In genomic region chr5:147277547-147277925, GRCm38 (mm10) we compare ENCODE assay signal across 32 mouse cellular contexts. TPM values are rescaled to one million over a fixed set of nuclear protein-coding genes. Genes with fewer than 3 reads are reported as not detected.
DNase-seq lines count a peak whose midpoint lies in the region; ATAC-seq lines count a peak whose summit lies in the region.
"Had no signal": no experiment of that assay in that cellular context is flagged by ENCODE, and none has a peak within 500 bp of the region (broad histone marks: within the 10 kb centered on the region; RNA-seq: fewer than 3 reads in every experiment).

No protein-coding gene starts in this region.

- peak overlapping the region; percentile 18; the same call in 1 of the 2 replicates for H3K4me2 ChIP-seq in heart, embryonic 13.5 days
- H3K4me2 ChIP-seq in heart, embryonic 11.5 days, result no peak overlapping the region
- peak overlapping the region; percentile 8; the same call in 1 of the 2 replicates for H3K4me2 ChIP-seq in kidney, embryonic 15.5 days
- no peak overlapping the region for H3K4me2 ChIP-seq in neural tube, embryonic 15.5 days
- H3K4me2 ChIP-seq: embryonic facial prominence, embryonic 13.5 days; hindbrain, embryonic 12.5 days; limb, embryonic 12.5 days; liver, embryonic 13.5 days had no signal

- no peak overlapping the region for H3K4me3 ChIP-seq in heart, embryonic 13.5 days
- no peak overlapping the region for H3K4me3 ChIP-seq in heart, embryonic 11.5 days (ENCODE audit: low read depth, low read length)
- H3K4me3 ChIP-seq in kidney, embryonic 15.5 days (replicated peaks), result no peak overlapping the region
- H3K4me3 ChIP-seq in neural tube, embryonic 15.5 days (replicated peaks), result no peak overlapping the region
- H3K4me3 ChIP-seq: embryonic facial prominence, embryonic 13.5 days; erythroblast, embryonic 14.5 days; heart, embryonic 10.5 days; hindbrain, embryonic 12.5 days; limb, embryonic 12.5 days; liver, embryonic 13.5 days had no signal

- no peaks in the 10 kb centered on the region for H3K36me3 ChIP-seq in heart, embryonic 13.5 days
- no peaks in the 10 kb centered on the region for H3K36me3 ChIP-seq in heart, embryonic 11.5 days (ENCODE audit: control insufficient read depth, insufficient read depth, low read length)
- H3K36me3 ChIP-seq in kidney, embryonic 15.5 days, result no peaks in the 10 kb centered on the region
- H3K36me3 ChIP-seq in neural tube, embryonic 15.5 days, result no peaks in the 10 kb centered on the region
- H3K36me3 ChIP-seq: embryonic facial prominence, embryonic 13.5 days; heart, embryonic 10.5 days; hindbrain, embryonic 12.5 days; limb, embryonic 12.5 days; liver, embryonic 13.5 days had no signal

- no peak overlapping the region for H3K27ac ChIP-seq in heart, embryonic 13.5 days (replicated peaks)
- no peak overlapping the region for H3K27ac ChIP-seq in heart, embryonic 11.5 days (ENCODE audit: low read depth, low read length)
- H3K27ac ChIP-seq in kidney, embryonic 15.5 days, result no peak overlapping the region
- H3K27ac ChIP-seq in neural tube, embryonic 15.5 days (replicated peaks), result no peak overlapping the region
- H3K27ac ChIP-seq: embryonic facial prominence, embryonic 13.5 days; heart, embryonic 10.5 days; hindbrain, embryonic 12.5 days; limb, embryonic 12.5 days; liver, embryonic 13.5 days; stomach, postnatal 0 days had no signal

- under 1% methylated on average over 13 of the region's 13 CpGs for WGBS in heart, embryonic 13.5 days
- under 1% methylated on average over 13 of the region's 13 CpGs for WGBS in heart, embryonic 11.5 days (ENCODE audit: insufficient replicate concordance)
- WGBS in kidney, embryonic 15.5 days, result 1% methylated on average over 13 of the region's 13 CpGs
- WGBS in neural tube, embryonic 15.5 days, result 2% methylated on average over 13 of the region's 13 CpGs

- no peak overlapping the region for H3K9ac ChIP-seq in heart, embryonic 13.5 days
- no peak overlapping the region for H3K9ac ChIP-seq in heart, embryonic 11.5 days (ENCODE audit: low read depth, low read length)
- H3K9ac ChIP-seq in kidney, embryonic 15.5 days, result no peak overlapping the region
- no peak overlapping the region for H3K9ac ChIP-seq in neural tube, embryonic 15.5 days (replicated peaks)
- H3K9ac ChIP-seq: embryonic facial prominence, embryonic 13.5 days; hindbrain, embryonic 12.5 days; limb, embryonic 12.5 days; liver, embryonic 13.5 days had no signal

- peaks cover 97% of the 10 kb centered on the region for H3K27me3 ChIP-seq in heart, embryonic 13.5 days (replicated peaks)
- peaks cover 80% of the 10 kb centered on the region for H3K27me3 ChIP-seq in heart, embryonic 11.5 days (ENCODE audit: control insufficient read depth, insufficient read depth, low read length)
- peaks cover 99% of the 10 kb centered on the region for H3K27me3 ChIP-seq in kidney, embryonic 15.5 days
- peaks cover 87% of the 10 kb centered on the region for H3K27me3 ChIP-seq in neural tube, embryonic 15.5 days (replicated peaks)

- H3K9me3 ChIP-seq in heart, embryonic 13.5 days, result no peaks in the 10 kb centered on the region
- no peaks in the 10 kb centered on the region for H3K9me3 ChIP-seq in heart, embryonic 11.5 days (replicated peaks; ENCODE audit: control insufficient read depth, low read length)
- no peaks in the 10 kb centered on the region for H3K9me3 ChIP-seq in kidney, embryonic 15.5 days (replicated peaks)
- H3K9me3 ChIP-seq in neural tube, embryonic 15.5 days (replicated peaks), result no peaks in the 10 kb centered on the region; the same call in 1 of the 2 replicates
- H3K9me3 ChIP-seq: embryonic facial prominence, embryonic 13.5 days; heart, embryonic 10.5 days; hindbrain, embryonic 12.5 days; limb, embryonic 12.5 days; liver, embryonic 13.5 days had no signal

- no peak for DNase-seq in kidney, adult 9 months
- DNase-seq in neural tube, embryonic 10.5 days (ENCODE audit: extremely low spot score, low spot score), result peak; percentile 24
- no peak for DNase-seq in thymus, postnatal 25 days
- DNase-seq: adrenal gland, postnatal 10 days; cerebellum, adult 18-20 months; cerebellum, postnatal 14 days; kidney, adult 2 months; kidney, postnatal 14 days; liver, embryonic 13.5 days; lung, adult 2 months; right cerebral cortex, postnatal 14 days had no signal

- ATAC-seq in heart, embryonic 13.5 days (ENCODE audit: extremely low read depth, insufficient number of reproducible peaks, low FRiP score, low TSS enrichment), result no peak
- no peak for ATAC-seq in heart, embryonic 11.5 days (replicated peaks; ENCODE audit: insufficient number of reproducible peaks, low FRiP score, low TSS enrichment)
- no peak for ATAC-seq in kidney, embryonic 15.5 days (replicated peaks; ENCODE audit: low FRiP score)
- ATAC-seq in neural tube, embryonic 15.5 days (ENCODE audit: low FRiP score), result no peak
- no peak for ATAC-seq in erythroid progenitor cell, adult 5-6 weeks (replicated peaks; ENCODE audit: low FRiP score, poor library complexity, severe bottlenecking)
- ATAC-seq: forebrain, embryonic 14.5 days had no signal

- 0 out of 2 replicates have a peak, but pooled peaks cover 6% of the 10 kb centered on the region for H3K4me1 ChIP-seq in heart, embryonic 13.5 days
- H3K4me1 ChIP-seq in heart, embryonic 11.5 days (ENCODE audit: control insufficient read depth, insufficient read depth, low read length), result no peaks in the 10 kb centered on the region
- peaks cover 9% of the 10 kb centered on the region for H3K4me1 ChIP-seq in kidney, embryonic 15.5 days
- H3K4me1 ChIP-seq in neural tube, embryonic 15.5 days, result no peaks in the 10 kb centered on the region
- H3K4me1 ChIP-seq: embryonic facial prominence, embryonic 13.5 days; hindbrain, embryonic 12.5 days had no signal

RNA-seq across cellular contexts. Expression of gene Pdx1, which starts 7.8 kb away (rescaled TPM):
- not detected in 2 replicates for polyA plus RNA-seq in heart, embryonic 13.5 days (2015; fragmentation: Nextera tagmentation; extraction: Ambion mirVana)
- not detected in 2 replicates for polyA plus RNA-seq in heart, embryonic 11.5 days (2014; fragmentation: Nextera tagmentation; extraction: Ambion mirVana)
- polyA plus RNA-seq in kidney, embryonic 15.5 days (2015; fragmentation: Nextera tagmentation; extraction: Ambion mirVana), result not detected in 2 replicates
- polyA plus RNA-seq in neural tube, embryonic 15.5 days (2015; fragmentation: Nextera tagmentation; extraction: Ambion mirVana), result not detected in 2 replicates
- total RNA-seq in erythroid progenitor cell, adult 5-6 weeks (2015; ENCODE audit: low replicate concordance), result not detected in 2 replicates
- total RNA-seq in erythroid progenitor cell, adult 5-6 weeks (2017; ENCODE audit: low replicate concordance), result not detected in 2 replicates
- total RNA-seq: adrenal gland, postnatal 10 days; gastrocnemius, adult 8-10 months; layer of hippocampus, adult 18-20 months; layer of hippocampus, postnatal 25 days; MEL; midbrain, postnatal 0 days had no signal
- polyA plus RNA-seq: embryonic facial prominence, embryonic 13.5 days; erythroblast, embryonic 14.5 days; forebrain, embryonic 14.5 days; frontal cortex, adult 2 months; gonadal fat pad, adult 2 months; hindbrain, embryonic 12.5 days; kidney, adult 2 months; limb, embryonic 12.5 days; liver, embryonic 13.5 days; lung, adult 2 months; midbrain, postnatal 0 days; thymus, postnatal 0 days; urinary bladder, adult 2 months had no signal

RNA-seq across cellular contexts. Expression of gene Cdx2, which starts 29.5 kb away (rescaled TPM):
- not detected in 2 replicates for polyA plus RNA-seq in heart, embryonic 13.5 days (2015; fragmentation: Nextera tagmentation; extraction: Ambion mirVana)
- not detected in 2 replicates for polyA plus RNA-seq in heart, embryonic 11.5 days (2014; fragmentation: Nextera tagmentation; extraction: Ambion mirVana)
- 0.26 TPM in 1 of 2 replicates, not detected in the other for polyA plus RNA-seq in kidney, embryonic 15.5 days (2015; fragmentation: Nextera tagmentation; extraction: Ambion mirVana)
- polyA plus RNA-seq in neural tube, embryonic 15.5 days (2015; fragmentation: Nextera tagmentation; extraction: Ambion mirVana), result 3.1 TPM in 1 of 2 replicates, not detected in the other
- total RNA-seq in erythroid progenitor cell, adult 5-6 weeks (2015; ENCODE audit: low replicate concordance), result not detected in 2 replicates
- total RNA-seq in erythroid progenitor cell, adult 5-6 weeks (2017; ENCODE audit: low replicate concordance), result not detected in 2 replicates
- total RNA-seq: adrenal gland, postnatal 10 days; gastrocnemius, adult 8-10 months; layer of hippocampus, adult 18-20 months; layer of hippocampus, postnatal 25 days; MEL; midbrain, postnatal 0 days had no signal
- polyA plus RNA-seq: embryonic facial prominence, embryonic 13.5 days; forebrain, embryonic 14.5 days; heart, embryonic 10.5 days; hindbrain, embryonic 12.5 days; kidney, adult 2 months; limb, embryonic 12.5 days; liver, embryonic 13.5 days; lung, adult 2 months; midbrain, postnatal 0 days; urinary bladder, adult 2 months had no signal

RNA-seq across cellular contexts. Expression of gene Urad, which starts 44.7 kb away (rescaled TPM):
- polyA plus RNA-seq in heart, embryonic 13.5 days (2015; fragmentation: Nextera tagmentation; extraction: Ambion mirVana), result not detected in 2 replicates
- polyA plus RNA-seq in heart, embryonic 11.5 days (2014; fragmentation: Nextera tagmentation; extraction: Ambion mirVana), result not detected in 2 replicates
- polyA plus RNA-seq in kidney, embryonic 15.5 days (2015; fragmentation: Nextera tagmentation; extraction: Ambion mirVana), result not detected in 2 replicates
- polyA plus RNA-seq in neural tube, embryonic 15.5 days (2015; fragmentation: Nextera tagmentation; extraction: Ambion mirVana), result 0.24 TPM in 1 of 2 replicates, not detected in the other
- total RNA-seq in erythroid progenitor cell, adult 5-6 weeks (2015; ENCODE audit: low replicate concordance), result not detected in 2 replicates
- total RNA-seq in erythroid progenitor cell, adult 5-6 weeks (2017; ENCODE audit: low replicate concordance), result not detected in 2 replicates
- total RNA-seq: gastrocnemius, adult 8-10 months; layer of hippocampus, adult 18-20 months; layer of hippocampus, postnatal 25 days; MEL; midbrain, postnatal 0 days had no signal
- polyA plus RNA-seq: embryonic facial prominence, embryonic 13.5 days; erythroblast, embryonic 14.5 days; forebrain, embryonic 14.5 days; frontal cortex, adult 2 months; gonadal fat pad, adult 2 months; heart, embryonic 10.5 days; hindbrain, embryonic 12.5 days; kidney, adult 2 months; limb, embryonic 12.5 days; lung, adult 2 months; midbrain, postnatal 0 days; stomach, postnatal 0 days; thymus, postnatal 0 days; urinary bladder, adult 2 months had no signal

Comparison
In these comparisons a context has a peak if more than half of its experiments do, and no peak if none do; other contexts are left out.
1. H3K4me2 ChIP-seq: peak in heart, embryonic 13.5 days (single experiment) and kidney, embryonic 15.5 days (single experiment); none in heart, embryonic 11.5 days (single experiment) and neural tube, embryonic 15.5 days (single experiment).